Mouse (Mus musculus) olfactory bulb, adult 2 months (tissue): ENCODE data around the gene Dlx6. TPM values are rescaled to one million over a fixed set of nuclear protein-coding genes. Genes with fewer than 3 reads are reported as not detected.
A peak's percentile ranks its signal among the peaks of the same experiment; 100 is the strongest.

Source experiments
- H3K27ac ChIP-seq: fragments of 200-500 bp; 2 replicates; pipeline ENCODE4 v1.5.1; 2012; ENCODE audit warnings: low read depth, low read length; ENCODE audit not compliant: insufficient read depth
- H3K4me1 ChIP-seq: fragments of 200-500 bp; 2 replicates; pipeline ENCODE4 v1.6.1; 2012; ENCODE audit warnings: low read length; ENCODE audit not compliant: control insufficient read depth, insufficient read depth
- H3K4me3 ChIP-seq: fragments of 200-500 bp; 2 replicates; pipeline ENCODE4 v1.5.1; 2012; ENCODE audit warnings: mild to moderate bottlenecking, low read depth, low read length, moderate library complexity; ENCODE audit not compliant: insufficient read depth
- CTCF ChIP-seq: fragments of 200-500 bp; IDR thresholded peaks from 2 replicates; pipeline ENCODE4 v1.5.1; 2012; ENCODE audit warnings: low read depth, mild to moderate bottlenecking, low read length, moderate library complexity; ENCODE audit not compliant: insufficient read depth
- POLR2A ChIP-seq: fragments of 200-500 bp; IDR thresholded peaks from 2 replicates; pipeline ENCODE4 v1.6.1; 2012; ENCODE audit warnings: mild to moderate bottlenecking, low read depth, low read length, moderate library complexity; ENCODE audit not compliant: insufficient read depth
- WGBS: fragments of 180-500 bp; shearing (Covaris S2); methylation state at CpG from one replicate; pipeline ENCODE4 v1.1.7; 2018; 5-methylcytosine and 5-hydroxymethylcytosine counted together
- polyA plus RNA-seq: library from polyadenylated mRNA; stranded (reverse); fragments of >200 nt; gene quantifications from 2 replicates; pipeline ENCODE4 v1.2.4, GENCODE M21; 2012; ENCODE audit warnings: low replicate concordance; ENCODE audit not compliant: missing spikeins, insufficient read depth, insufficient read length

Dlx6 gene
- polyA plus RNA-seq, 1 experiment = not detected

GRCm38 (mm10) chr6:6879371-6880325, 16.5 kb downstream of the Dlx6 start:
- 1% methylated on average over 44 of the region's 44 CpGs for WGBS
- TF ChIP-seq POLR2A (no peak), CTCF (no peak)

GRCm38 (mm10) chr6:6880361-6881114, 17.4 kb downstream of the Dlx6 start:
- H3K4me3 ChIP-seq = peak overlapping the region; percentile 97
- peak overlapping the region; percentile 99 for H3K27ac ChIP-seq
- H3K4me1 ChIP-seq = peaks cover 11% of the 10 kb centered on the region; the same call in 1 of the 2 replicates
- TF ChIP-seq CTCF (no peak), POLR2A (no peak)
- 2% methylated on average over 24 of the region's 24 CpGs for WGBS

More at GRCm38 (mm10) chr6:6879371-6880325, 16.5 kb downstream of the Dlx6 start:
- Histone ChIP-seq H3K4me1 (peaks cover 9% of the 10 kb centered on the region; the same call in 1 of the 2 replicates), H3K27ac (peak overlapping the region; percentile 99), H3K4me3 (peak overlapping the region; percentile 97)

GRCm38 (mm10) chr6:6881115-6881637, 18.0 kb downstream of the Dlx6 start:
- peak; percentile 14; the same call in 1 of the 2 replicates for TF ChIP-seq POLR2A
- TF ChIP-seq CTCF = no peak
- Histone ChIP-seq H3K4me3 (peak overlapping the region; percentile 97), H3K4me1 (peaks cover 7% of the 10 kb centered on the region; the same call in 1 of the 2 replicates), H3K27ac (peak overlapping the region; percentile 99)
- under 1% methylated on average over 30 of the region's 30 CpGs for WGBS

- WGBS = 1% methylated on average over 42 of the region's 42 CpGs
- peak within 1 kb of the TSS; percentile 99 for H3K27ac ChIP-seq
Observed at GRCm38 (mm10) chr6:6881638-6882190, 18.6 kb downstream of the Dlx6 start, which contains the start of gene Dlx5. TSS of gene Dlx5 (minus strand) at chr6:6882085.

GRCm38 (mm10) chr6:6882266-6882797, 19.2 kb downstream of the Dlx6 start:
- H3K4me3 ChIP-seq = peak overlapping the region; percentile 97
- peaks cover 7% of the 10 kb centered on the region; the same call in 1 of the 2 replicates for H3K4me1 ChIP-seq
- H3K27ac ChIP-seq = peak overlapping the region; percentile 43; the same call in 1 of the 2 replicates
- no peak for TF ChIP-seq POLR2A
- no peak for TF ChIP-seq CTCF
- 10% methylated on average over 10 of the region's 11 CpGs for WGBS

More at GRCm38 (mm10) chr6:6881638-6882190, 18.6 kb downstream of the Dlx6 start, which contains the start of gene Dlx5:
- H3K4me3 ChIP-seq = peak within 1 kb of the TSS; percentile 97
- TF ChIP-seq CTCF (0 out of 2 replicates have a peak, but pooled peaks have one; percentile 4), POLR2A (peak; percentile 89)
- H3K4me1 ChIP-seq = peaks cover 7% of the 10 kb centered on the region; the same call in 1 of the 2 replicates

- no peak overlapping the region for H3K27ac ChIP-seq
- no peak overlapping the region for H3K4me3 ChIP-seq
- H3K4me1 ChIP-seq = peaks cover 7% of the 10 kb centered on the region; the same call in 1 of the 2 replicates
- WGBS = 3% methylated on average over 12 of the region's 12 CpGs
- TF ChIP-seq POLR2A = no peak
- TF ChIP-seq CTCF = peak; percentile 94
Observed at GRCm38 (mm10) chr6:6884897-6885296, 21.8 kb downstream of the Dlx6 start.

- WGBS = 93% methylated on average over 3 of the region's 3 CpGs
- no peak overlapping the region for H3K4me3 ChIP-seq
- H3K4me1 ChIP-seq = peaks cover 7% of the 10 kb centered on the region; the same call in 1 of the 2 replicates
- no peak for TF ChIP-seq CTCF
- H3K27ac ChIP-seq = no peak overlapping the region
Observed at GRCm38 (mm10) chr6:6886225-6886624, 23.1 kb downstream of the Dlx6 start.

GRCm38 (mm10) chr6:6890047-6890446, 26.9 kb downstream of the Dlx6 start:
- Histone ChIP-seq H3K4me1 (no peaks in the 10 kb centered on the region), H3K4me3 (no peak overlapping the region), H3K27ac (no peak overlapping the region)
- TF ChIP-seq POLR2A = no peak
- TF ChIP-seq CTCF = no peak
- WGBS = 60% methylated on average over 6 of the region's 6 CpGs
